In genomic region chr6:70842991-70843390, GRCm38 (mm10) we compare ENCODE assay signal across 8 mouse cellular contexts. TPM values are rescaled to one million over a fixed set of nuclear protein-coding genes. Genes with fewer than 3 reads are reported as not detected.
A peak's percentile ranks its signal among the peaks of the same experiment; 100 is the strongest.
DNase-seq lines count a peak whose midpoint lies in the region; ATAC-seq and TF ChIP-seq lines count a peak whose summit lies in the region.

No protein-coding gene starts in this region.

- no peak for DNase-seq in hindbrain, postnatal 0 days (ENCODE audit: low spot score)
- DNase-seq in frontal cortex, postnatal 36 days (ENCODE audit: low spot score in 2 of 2): no peak
- no peak for DNase-seq in left cerebral cortex, adult 11 months (ENCODE audit: low spot score)
- DNase-seq in urinary bladder, adult 18-20 months (ENCODE audit: low spot score in 2 of 2): no peak

- 47% methylated on average over 5 of the region's 5 CpGs for WGBS in embryonic facial prominence, embryonic 13.5 days
- 57% methylated on average over 5 of the region's 5 CpGs for WGBS in hindbrain, postnatal 0 days
- WGBS in lung, embryonic 15.5 days: 30% methylated on average over 5 of the region's 5 CpGs

- no peak for ATAC-seq in erythroblast, adult 5-6 weeks (replicated peaks; ENCODE audit: low FRiP score, poor library complexity, severe bottlenecking)
- ATAC-seq in embryonic facial prominence, embryonic 13.5 days (ENCODE audit: insufficient number of reproducible peaks, insufficient read depth, low FRiP score, low TSS enrichment, low read depth): no peak
- no peak for ATAC-seq in hindbrain, postnatal 0 days
- ATAC-seq in lung, embryonic 15.5 days (ENCODE audit: borderline replicate concordance, extremely low read depth, low FRiP score, low TSS enrichment): no peak

- 0 out of 2 replicates have a peak overlapping the region, but pooled peaks have one; percentile 66 for H3K9ac ChIP-seq in embryonic facial prominence, embryonic 13.5 days
- H3K9ac ChIP-seq in hindbrain, postnatal 0 days (replicated peaks; ENCODE audit: low read length): peak overlapping the region; percentile 6; the same call in 1 of the 2 replicates
- no peak overlapping the region for H3K9ac ChIP-seq in lung, embryonic 15.5 days

- TF ChIP-seq CTCF in hindbrain, postnatal 0 days (IDR thresholded peaks at IDR 0.05; ENCODE audit: low read depth): no peak

- peak overlapping the region; percentile 74 for H3K4me3 ChIP-seq in erythroblast, embryonic 14.5 days (replicated peaks)
- peak overlapping the region; percentile 96 for H3K4me3 ChIP-seq in embryonic facial prominence, embryonic 13.5 days
- peak overlapping the region; percentile 33 for H3K4me3 ChIP-seq in hindbrain, postnatal 0 days (ENCODE audit: low read length)
- H3K4me3 ChIP-seq in lung, embryonic 15.5 days: peak overlapping the region; percentile 91

- peak overlapping the region; percentile 67 for H3K4me2 ChIP-seq in embryonic facial prominence, embryonic 13.5 days
- H3K4me2 ChIP-seq in hindbrain, postnatal 0 days (ENCODE audit: low read depth, low read length): peak overlapping the region; percentile 63
- H3K4me2 ChIP-seq in lung, embryonic 15.5 days: peak overlapping the region; percentile 68

- peak overlapping the region; percentile 83; the same call in 1 of the 2 replicates for H3K27ac ChIP-seq in embryonic facial prominence, embryonic 13.5 days
- peak overlapping the region; percentile 46; the same call in 1 of the 2 replicates for H3K27ac ChIP-seq in hindbrain, postnatal 0 days
- peak overlapping the region; percentile 78 for H3K27ac ChIP-seq in lung, embryonic 15.5 days

- H3K4me1 ChIP-seq in erythroblast, embryonic 14.5 days (ENCODE audit: control insufficient read depth): peaks cover 43% of the 10 kb centered on the region
- H3K4me1 ChIP-seq in embryonic facial prominence, embryonic 13.5 days: peaks cover 28% of the 10 kb centered on the region
- peaks cover 10% of the 10 kb centered on the region for H3K4me1 ChIP-seq in hindbrain, postnatal 0 days (ENCODE audit: insufficient read depth, low read length)
- H3K4me1 ChIP-seq in lung, embryonic 15.5 days: peaks cover 34% of the 10 kb centered on the region

- no peaks in the 10 kb centered on the region for H3K27me3 ChIP-seq in erythroblast, embryonic 14.5 days (ENCODE audit: control insufficient read depth)
- no peaks in the 10 kb centered on the region for H3K27me3 ChIP-seq in embryonic facial prominence, embryonic 13.5 days
- no peaks in the 10 kb centered on the region for H3K27me3 ChIP-seq in hindbrain, postnatal 0 days (ENCODE audit: insufficient read depth, low read length)
- H3K27me3 ChIP-seq in lung, embryonic 15.5 days: no peaks in the 10 kb centered on the region

- H3K36me3 ChIP-seq in erythroblast, embryonic 14.5 days (ENCODE audit: control insufficient read depth): peaks cover 6% of the 10 kb centered on the region
- H3K36me3 ChIP-seq in embryonic facial prominence, embryonic 13.5 days: no peaks in the 10 kb centered on the region
- no peaks in the 10 kb centered on the region for H3K36me3 ChIP-seq in hindbrain, postnatal 0 days (ENCODE audit: insufficient read depth, low read length)
- no peaks in the 10 kb centered on the region for H3K36me3 ChIP-seq in lung, embryonic 15.5 days

- no peaks in the 10 kb centered on the region for H3K9me3 ChIP-seq in erythroblast, embryonic 14.5 days (ENCODE audit: control insufficient read depth, low read length)
- no peaks in the 10 kb centered on the region for H3K9me3 ChIP-seq in embryonic facial prominence, embryonic 13.5 days
- no peaks in the 10 kb centered on the region for H3K9me3 ChIP-seq in hindbrain, postnatal 0 days (ENCODE audit: low read length)
- no peaks in the 10 kb centered on the region for H3K9me3 ChIP-seq in lung, embryonic 15.5 days

RNA-seq across cellular contexts. Expression of gene Eif2ak3, which starts 1.3 kb away (rescaled TPM):
- polyA plus RNA-seq in erythroblast, embryonic 14.5 days (2012): 0.09 and 0.44 TPM in 2 replicates
- total RNA-seq in erythroblast, adult 5-6 weeks (2015; ENCODE audit: low replicate concordance): 2.7 and 7.1 TPM in 2 replicates
- total RNA-seq in erythroblast, adult 5-6 weeks (2017; ENCODE audit: low replicate concordance): 7.2 and 7.8 TPM in 2 replicates
- polyA plus RNA-seq in embryonic facial prominence, embryonic 13.5 days (2015; fragmentation: Nextera tagmentation; extraction: Ambion mirVana): 10.2 and 12.2 TPM in 2 replicates
- 18.3 and 25.6 TPM in 2 replicates for total RNA-seq in hindbrain, postnatal 0 days (2014; rRNA removed)
- 7.6 and 8.2 TPM in 2 replicates for polyA plus RNA-seq in hindbrain, postnatal 0 days (2015; fragmentation: Nextera tagmentation; extraction: Ambion mirVana)
- polyA plus RNA-seq in lung, embryonic 15.5 days (2015; fragmentation: Nextera tagmentation; extraction: Ambion mirVana): 10.4 and 11.0 TPM in 2 replicates

RNA-seq across cellular contexts. Expression of gene Rpia, which starts 51.0 kb away (rescaled TPM):
- polyA plus RNA-seq in erythroblast, embryonic 14.5 days (2012): 1.7 and 3.0 TPM in 2 replicates
- 31.1 and 33.4 TPM in 2 replicates for total RNA-seq in erythroblast, adult 5-6 weeks (2015; ENCODE audit: low replicate concordance)
- 42.4 and 55.0 TPM in 2 replicates for total RNA-seq in erythroblast, adult 5-6 weeks (2017; ENCODE audit: low replicate concordance)
- 3.6 and 4.3 TPM in 2 replicates for polyA plus RNA-seq in embryonic facial prominence, embryonic 13.5 days (2015; fragmentation: Nextera tagmentation; extraction: Ambion mirVana)
- 7.1 and 9.0 TPM in 2 replicates for total RNA-seq in hindbrain, postnatal 0 days (2014; rRNA removed)
- polyA plus RNA-seq in hindbrain, postnatal 0 days (2015; fragmentation: Nextera tagmentation; extraction: Ambion mirVana): 1.7 and 2.2 TPM in 2 replicates
- polyA plus RNA-seq in lung, embryonic 15.5 days (2015; fragmentation: Nextera tagmentation; extraction: Ambion mirVana): 2.3 and 2.5 TPM in 2 replicates

Comparison
In these comparisons a context has a peak if more than half of its experiments do, and no peak if none do; other contexts are left out.
1. H3K4me3 ChIP-seq: peak in every context shown above with its lines; median percentile 96 in embryonic facial prominence, embryonic 13.5 days; 91 in lung, embryonic 15.5 days; 74 in erythroblast, embryonic 14.5 days; 33 in hindbrain, postnatal 0 days.